Mouse (Mus musculus): ENCODE measurements around the gene Qprt. TPM values are rescaled to one million over a fixed set of nuclear protein-coding genes. Genes with fewer than 3 reads are reported as not detected.

Qprt gene
- total RNA-seq, 2 experiments from 2014 or later = 5.3 to 8.2 TPM

DNA sequence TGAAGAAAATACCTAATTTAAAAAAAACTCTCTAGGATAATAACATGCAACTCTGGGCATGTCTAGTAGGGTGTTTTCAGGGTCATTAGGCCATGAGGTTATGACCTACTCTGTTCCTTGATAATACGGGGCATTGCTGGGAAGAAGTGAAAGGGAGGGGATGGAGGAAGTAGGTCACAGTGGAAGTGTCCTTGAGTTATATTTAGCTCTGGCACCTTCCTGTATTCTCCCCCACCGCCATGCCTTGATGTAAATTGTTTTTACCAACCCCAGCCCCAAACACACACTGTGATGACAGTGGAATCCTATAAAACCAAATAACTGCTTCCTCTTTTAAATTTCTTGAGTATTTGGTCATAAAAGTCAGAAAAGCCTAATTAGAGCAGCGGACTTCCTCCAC lies 42.0 kb downstream of the Qprt start:
- ATAC-seq (replicated peaks; ENCODE audit: low FRiP score, low TSS enrichment, poor library complexity, severe bottlenecking) = no peak

GRCm38 (mm10) chr7:127077692-127078091 lies 44.3 kb downstream of the Qprt start:
- ATAC-seq (replicated peaks; ENCODE audit: low FRiP score, low TSS enrichment, poor library complexity, severe bottlenecking) = no peak

DNA sequence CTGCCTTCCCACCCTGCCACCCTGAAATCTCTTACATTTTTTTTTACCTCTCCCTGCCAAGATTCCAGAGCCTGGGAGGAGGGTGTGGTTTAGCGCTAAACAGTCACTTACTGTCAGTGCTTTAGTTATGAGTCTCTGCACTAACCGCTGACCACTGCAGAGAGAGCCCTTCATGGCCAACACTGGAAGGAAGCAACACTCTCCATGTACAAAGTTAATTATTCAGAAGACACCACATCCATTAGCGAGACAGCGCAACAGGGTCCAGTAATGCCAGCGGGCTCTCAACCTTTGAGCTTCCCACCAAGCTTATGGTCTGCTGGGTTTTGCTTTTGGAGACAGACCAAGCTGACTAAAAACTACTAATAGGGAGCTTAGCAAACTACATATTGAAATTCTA lies 45.8 kb downstream of the Qprt start:
- ATAC-seq (replicated peaks; ENCODE audit: low FRiP score, low TSS enrichment, poor library complexity, severe bottlenecking) = no peak

GRCm38 (mm10) chr7:127073221-127073620 lies 48.8 kb downstream of the Qprt start:
- ATAC-seq (replicated peaks; ENCODE audit: low FRiP score, low TSS enrichment, poor library complexity, severe bottlenecking) = no peak

DNA sequence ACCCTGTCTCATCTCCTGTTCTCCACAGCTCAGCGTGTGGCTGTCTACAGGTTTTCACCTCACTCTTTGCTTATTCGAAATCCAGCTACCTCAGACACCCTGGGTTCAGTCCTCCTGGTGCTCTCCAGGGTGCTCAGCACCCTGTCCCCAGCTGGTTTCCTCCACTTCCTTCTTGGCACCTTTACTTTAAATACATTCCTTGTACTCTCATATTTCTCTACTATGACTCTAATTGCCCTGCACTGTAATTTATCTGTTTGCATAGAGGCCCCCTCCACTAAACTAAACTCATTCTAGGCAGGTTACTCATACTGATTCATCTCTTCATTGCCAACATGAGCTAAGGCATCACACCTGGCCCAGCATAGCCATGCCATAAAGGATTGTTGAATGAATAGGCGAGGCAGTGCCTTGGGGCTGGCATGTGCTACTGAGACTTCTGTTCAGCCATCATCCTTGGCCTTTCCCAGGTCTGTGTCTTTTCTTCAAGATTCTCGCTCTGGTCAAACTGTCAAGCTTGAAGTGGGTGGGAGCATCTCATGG lies 51.1 kb downstream of the Qprt start:
- ATAC-seq (replicated peaks; ENCODE audit: low FRiP score, low TSS enrichment, poor library complexity, severe bottlenecking) = no peak

DNA sequence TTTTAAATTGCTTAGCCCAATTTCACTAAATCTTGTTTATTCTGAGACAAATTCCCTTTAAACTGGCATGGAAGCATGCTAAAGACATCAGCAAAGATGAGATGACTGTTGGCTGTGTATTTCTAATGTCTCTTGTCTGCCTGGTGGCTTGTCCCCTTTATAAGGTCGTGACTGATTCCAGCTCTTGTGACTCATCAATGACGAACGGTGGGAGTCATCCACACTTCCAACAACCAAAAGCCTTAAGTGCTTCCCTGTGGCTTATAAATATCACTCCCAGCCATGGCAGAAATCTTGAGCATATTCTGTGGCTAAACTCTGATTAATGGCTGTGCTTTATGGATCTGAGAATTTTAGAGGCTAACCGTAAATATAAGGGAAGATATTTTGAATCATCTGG lies 55.7 kb downstream of the Qprt start:
- no peak for ATAC-seq (replicated peaks; ENCODE audit: low FRiP score, low TSS enrichment, poor library complexity, severe bottlenecking)

- ATAC-seq (replicated peaks; ENCODE audit: low FRiP score, low TSS enrichment, poor library complexity, severe bottlenecking) = no peak
Measured at GRCm38 (mm10) chr7:127065538-127065937, 56.5 kb downstream of the Qprt start.

Other genes with a start within 250 kb of the Qprt start
- gene Taok2, start 237.5 kb downstream of the Qprt start, total RNA-seq (2014; fragmentation: Nextera tagmentation) = 36.1 and 44.2 TPM in 2 replicates
- gene Taok2, start 237.5 kb downstream of the Qprt start, total RNA-seq (2017) = 22.1 and 25.1 TPM in 2 replicates
- gene Tmem219, start 199.3 kb downstream of the Qprt start, total RNA-seq (2014; fragmentation: Nextera tagmentation) = 22.0 and 27.2 TPM in 2 replicates
- gene Tmem219, start 199.3 kb downstream of the Qprt start, total RNA-seq (2017) = 9.2 and 17.9 TPM in 2 replicates
- 14.0 and 18.6 TPM in 2 replicates for gene Kctd13, start 193.3 kb downstream of the Qprt start, total RNA-seq (2014; fragmentation: Nextera tagmentation)
- 9.0 and 22.1 TPM in 2 replicates for gene Kctd13, start 193.3 kb downstream of the Qprt start, total RNA-seq (2017)
- not detected in 2 replicates for gene Asphd1, start 172.6 kb downstream of the Qprt start, total RNA-seq (2014; fragmentation: Nextera tagmentation)
- not detected in 2 replicates for gene Asphd1, start 172.6 kb downstream of the Qprt start, total RNA-seq (2017)
- gene Sez6l2, start 171.7 kb downstream of the Qprt start, total RNA-seq (2014; fragmentation: Nextera tagmentation) = 3.2 and 4.4 TPM in 2 replicates
- 0.76 TPM in 1 of 2 replicates, not detected in the other for gene Sez6l2, start 171.7 kb downstream of the Qprt start, total RNA-seq (2017)
- gene Cdipt, start 146.3 kb downstream of the Qprt start, total RNA-seq (2014; fragmentation: Nextera tagmentation) = 61.3 and 70.2 TPM in 2 replicates
- 31.8 and 49.8 TPM in 2 replicates for gene Cdipt, start 146.3 kb downstream of the Qprt start, total RNA-seq (2017)
- gene Cdiptos, start 146.1 kb downstream of the Qprt start, total RNA-seq (2014; fragmentation: Nextera tagmentation) = not detected in 2 replicates
- 0.23 TPM in 1 of 2 replicates, not detected in the other for gene Cdiptos, start 146.1 kb downstream of the Qprt start, total RNA-seq (2017)
- 5.6 and 7.9 TPM in 2 replicates for gene Mvp, start 107.6 kb downstream of the Qprt start, total RNA-seq (2014; fragmentation: Nextera tagmentation)
- gene Mvp, start 107.6 kb downstream of the Qprt start, total RNA-seq (2017) = 13.5 and 19.7 TPM in 2 replicates
- 0.66 TPM in 1 of 2 replicates, not detected in the other for gene Pagr1b, start 105.7 kb downstream of the Qprt start, total RNA-seq (2014; fragmentation: Nextera tagmentation)
- gene Pagr1b, start 105.7 kb downstream of the Qprt start, total RNA-seq (2017) = 4.5 and 8.7 TPM in 2 replicates
- 62.5 and 66.9 TPM in 2 replicates for gene Pagr1a, start 104.9 kb downstream of the Qprt start, total RNA-seq (2014; fragmentation: Nextera tagmentation)
- gene Pagr1a, start 104.9 kb downstream of the Qprt start, total RNA-seq (2017) = 24.5 TPM in 1 of 2 replicates, not detected in the other
- 0.47 and 3.3 TPM in 2 replicates for gene Gm42742, start 101.1 kb downstream of the Qprt start, total RNA-seq (2014; fragmentation: Nextera tagmentation)
- 22.6 TPM in 1 of 2 replicates, not detected in the other for gene Gm42742, start 101.1 kb downstream of the Qprt start, total RNA-seq (2017)
- 0.74 and 2.0 TPM in 2 replicates for gene Prrt2, start 101.0 kb downstream of the Qprt start, total RNA-seq (2014; fragmentation: Nextera tagmentation)
- 0.80 and 2.3 TPM in 2 replicates for gene Prrt2, start 101.0 kb downstream of the Qprt start, total RNA-seq (2017)
- gene Maz, start 95.2 kb downstream of the Qprt start, total RNA-seq (2014; fragmentation: Nextera tagmentation) = 256 and 270 TPM in 2 replicates
- 54.2 and 70.0 TPM in 2 replicates for gene Maz, start 95.2 kb downstream of the Qprt start, total RNA-seq (2017)
- gene Kif22, start 79.8 kb downstream of the Qprt start, total RNA-seq (2014; fragmentation: Nextera tagmentation) = 68.1 and 120 TPM in 2 replicates
- gene Kif22, start 79.8 kb downstream of the Qprt start, total RNA-seq (2017) = 56.1 and 67.7 TPM in 2 replicates
- 61.9 and 97.7 TPM in 2 replicates for gene Zg16, start 34.9 kb downstream of the Qprt start, total RNA-seq (2014; fragmentation: Nextera tagmentation)
- gene Zg16, start 34.9 kb downstream of the Qprt start, total RNA-seq (2017) = 27.8 and 47.2 TPM in 2 replicates
- 17.6 and 18.5 TPM in 2 replicates for gene AI467606, start 30.9 kb downstream of the Qprt start, total RNA-seq (2014; fragmentation: Nextera tagmentation)
- gene AI467606, start 30.9 kb downstream of the Qprt start, total RNA-seq (2017) = 14.2 and 17.9 TPM in 2 replicates
- 134 and 142 TPM in 2 replicates for gene Spn, start 15.6 kb upstream of the Qprt start, total RNA-seq (2014; fragmentation: Nextera tagmentation)
- 294 and 351 TPM in 2 replicates for gene Spn, start 15.6 kb upstream of the Qprt start, total RNA-seq (2017)
- gene Cd2bp2, start 73.8 kb upstream of the Qprt start, total RNA-seq (2014; fragmentation: Nextera tagmentation) = 49.6 and 54.8 TPM in 2 replicates
- gene Cd2bp2, start 73.8 kb upstream of the Qprt start, total RNA-seq (2017) = 51.8 and 63.3 TPM in 2 replicates
- gene Tbc1d10b, start 86.2 kb upstream of the Qprt start, total RNA-seq (2014; fragmentation: Nextera tagmentation) = 25.5 and 35.8 TPM in 2 replicates
- 23.9 and 41.0 TPM in 2 replicates for gene Tbc1d10b, start 86.2 kb upstream of the Qprt start, total RNA-seq (2017)
- 36.1 and 48.6 TPM in 2 replicates for gene Mylpf, start 86.7 kb upstream of the Qprt start, total RNA-seq (2014; fragmentation: Nextera tagmentation)
- 22.2 and 30.8 TPM in 2 replicates for gene Mylpf, start 86.7 kb upstream of the Qprt start, total RNA-seq (2017)
- gene Zfp553, start 110.8 kb upstream of the Qprt start, total RNA-seq (2014; fragmentation: Nextera tagmentation) = 17.0 and 18.3 TPM in 2 replicates
- 22.7 and 31.7 TPM in 2 replicates for gene Zfp553, start 110.8 kb upstream of the Qprt start, total RNA-seq (2017)
- 41.3 and 47.7 TPM in 2 replicates for gene Sept1, start 110.9 kb upstream of the Qprt start, total RNA-seq (2014; fragmentation: Nextera tagmentation)
- 24.8 and 25.5 TPM in 2 replicates for gene Sept1, start 110.9 kb upstream of the Qprt start, total RNA-seq (2017)
- gene Zfp771, start 122.0 kb upstream of the Qprt start, total RNA-seq (2014; fragmentation: Nextera tagmentation) = 15.1 and 16.6 TPM in 2 replicates
- gene Zfp771, start 122.0 kb upstream of the Qprt start, total RNA-seq (2017) = 13.6 and 14.1 TPM in 2 replicates
- gene Dctpp1, start 138.5 kb upstream of the Qprt start, total RNA-seq (2014; fragmentation: Nextera tagmentation) = 61.0 and 138 TPM in 2 replicates
- gene Dctpp1, start 138.5 kb upstream of the Qprt start, total RNA-seq (2017) = 44.5 and 48.2 TPM in 2 replicates
- 61.7 and 74.2 TPM in 2 replicates for gene Sephs2, start 151.8 kb upstream of the Qprt start, total RNA-seq (2014; fragmentation: Nextera tagmentation)
- 115 and 130 TPM in 2 replicates for gene Sephs2, start 151.8 kb upstream of the Qprt start, total RNA-seq (2017)
- gene Itgal, start 174.0 kb upstream of the Qprt start, total RNA-seq (2014; fragmentation: Nextera tagmentation) = 5.5 and 11.4 TPM in 2 replicates
- gene Itgal, start 174.0 kb upstream of the Qprt start, total RNA-seq (2017) = 2.6 and 4.6 TPM in 2 replicates
- gene Zfp768, start 223.4 kb upstream of the Qprt start, total RNA-seq (2014; fragmentation: Nextera tagmentation) = 3.5 and 8.4 TPM in 2 replicates
- 3.0 and 4.4 TPM in 2 replicates for gene Zfp768, start 223.4 kb upstream of the Qprt start, total RNA-seq (2017)

Measured in megakaryocyte-erythroid progenitor cell, adult 5-6 weeks (primary cell).